Mouse (Mus musculus): ENCODE results near the gene Zfy2.

Gene Zfy2

DNA sequence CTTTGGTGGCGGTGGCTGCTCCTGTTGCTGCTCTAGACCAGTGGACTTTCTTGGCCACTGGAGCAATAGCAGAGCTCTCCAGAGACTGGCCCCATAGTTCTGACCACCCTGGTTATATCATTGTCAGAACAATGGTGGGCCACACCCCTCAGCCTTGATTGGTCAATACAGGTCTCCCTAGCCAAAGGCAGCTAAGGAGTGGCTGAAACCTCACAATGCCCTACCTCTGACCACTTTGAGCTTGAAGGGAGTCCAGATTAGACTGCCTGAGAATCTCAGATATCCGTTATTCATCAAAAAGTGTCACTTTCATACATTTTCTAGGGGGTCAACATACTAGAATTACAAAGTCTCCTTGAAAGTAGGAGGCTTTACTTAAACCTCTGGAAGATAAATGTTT, at the start of gene Zfy2:
TSS of gene Zfy2 (minus strand) at position 101 of the 400 bp plus-strand sequence.
- no peak for DNase-seq (ENCODE audit: extremely low read depth, low read depth)

All from MEL-GATA-1-ER (cell line).